Mouse (Mus musculus) ES-E14 (cell line): Measurements from ENCODE around the gene Zbtb20. TPM values are rescaled to one million over a fixed set of nuclear protein-coding genes. Genes with fewer than 3 reads are reported as not detected.

Experiments
- DNase-seq: peaks from one replicate; pipeline ENCODE4 v3.0.0-alpha.2; 2013; ENCODE audit warnings: low read depth, low spot score
- H3K27ac ChIP-seq: 2 replicates; pipeline ENCODE4 v1.5.1; 2012; ENCODE audit warnings: low read depth, mild to moderate bottlenecking, low read length, moderate library complexity, mixed read lengths; ENCODE audit not compliant: poor library complexity, insufficient read depth, severe bottlenecking
- H3K36me3 ChIP-seq: 2 replicates; pipeline ENCODE4 v1.6.1; 2012; ENCODE audit warnings: mild to moderate bottlenecking, low read length, moderate library complexity, mixed read lengths; ENCODE audit not compliant: control insufficient read depth, poor library complexity, insufficient read depth, severe bottlenecking
- H3K4me1 ChIP-seq, 2 experiments: fragments of 150-350 bp in 1 of 2; sonication (generic) in 1 of 2; 2 replicates each; pipeline ENCODE4 v1.6.1; 2012; ENCODE audit warnings: low read length in 2 of 2, mild to moderate bottlenecking in 1 of 2, mixed read lengths in 1 of 2; ENCODE audit not compliant: control insufficient read depth in 2 of 2, insufficient read depth in 2 of 2, poor library complexity in 1 of 2
- H3K4me3 ChIP-seq, 2 experiments: fragments of 150-350 bp in 1 of 2; sonication (generic) in 1 of 2; 2 replicates each; pipeline ENCODE4 v1.5.1; 2012; ENCODE audit warnings: low read length in 2 of 2, low read depth in 1 of 2, mild to moderate bottlenecking in 1 of 2, mixed read lengths in 1 of 2; ENCODE audit not compliant: insufficient read depth in 1 of 2, poor library complexity in 1 of 2, severe bottlenecking in 1 of 2
- H3K9ac ChIP-seq: 2 replicates; pipeline ENCODE4 v1.6.1; 2012; ENCODE audit warnings: low read depth, mild to moderate bottlenecking, low read length, mixed read lengths; ENCODE audit not compliant: poor library complexity, insufficient read depth, severe bottlenecking
- H3K9me3 ChIP-seq: fragments of 150-350 bp; sonication (generic); 2 replicates; pipeline ENCODE4 v1.6.1; 2012; ENCODE audit warnings: low read depth, mild to moderate bottlenecking, low read length; ENCODE audit not compliant: control insufficient read depth, insufficient read depth
- CHD2 ChIP-seq: IDR thresholded peaks from 2 replicates; pipeline ENCODE4 v1.6.1; 2014; ENCODE audit warnings: mild to moderate bottlenecking, low read depth, low read length, inconsistent platforms
- HCFC1 ChIP-seq: IDR thresholded peaks from 2 replicates; pipeline ENCODE4 v1.6.1; 2012; ENCODE audit warnings: low read length, inconsistent platforms, borderline replicate concordance; ENCODE audit not compliant: insufficient read depth
- MAFK ChIP-seq: IDR thresholded peaks from 2 replicates; pipeline ENCODE4 v1.6.1; 2014; ENCODE audit warnings: mild to moderate bottlenecking, low read depth, low read length, inconsistent platforms; ENCODE audit not compliant: insufficient read depth
- ZC3H11A ChIP-seq: IDR thresholded peaks from 2 replicates; pipeline ENCODE4 v1.6.1; 2012; ENCODE audit warnings: low read depth, mild to moderate bottlenecking, inconsistent platforms, low read length, borderline replicate concordance
- ZNF384 ChIP-seq: IDR thresholded peaks from 2 replicates; pipeline ENCODE4 v1.6.1; 2012; ENCODE audit warnings: low read depth, low read length, inconsistent platforms
- in situ Hi-C, 2 experiments: fragments of 600-800 bp; cut with MboI; formaldehyde crosslinking; loops; one replicate each; pipeline ENCODE4 v1.15.1; 2025; ENCODE audit warnings: low sequenced_read_pairs in 2 of 2, inconsistent platforms in 1 of 2; ENCODE audit not compliant: unreplicated experiment in 2 of 2
- total RNA-seq: library from RNA; depleted of rRNA; stranded (reverse); fragments of 300-350 nt; gene quantifications from 2 replicates; pipeline ENCODE4 v1.2.3, GENCODE M21; 2012

Gene Zbtb20
- total RNA-seq, 1 experiment, result 4.0 TPM

GRCm38 (mm10) chr16:43217336-43218006, 341.8 kb downstream of the Zbtb20 start:
- H3K4me1 ChIP-seq, result no peaks in the 10 kb centered on the region
- no peak overlapping the region for H3K4me3 ChIP-seq
- in situ Hi-C loops, result no loop called here
- no peak overlapping the region for H3K9ac ChIP-seq
- TF ChIP-seq ZC3H11A (no peak), MAFK (no peak), HCFC1 (no peak), ZNF384 (no peak), CHD2 (no peak)
- no peaks in the 10 kb centered on the region for H3K9me3 ChIP-seq
- H3K27ac ChIP-seq, result no peak overlapping the region
- no peak for DNase-seq
- H3K36me3 ChIP-seq, result no peaks in the 10 kb centered on the region

GRCm38 (mm10) chr16:43219367-43219766, 343.7 kb downstream of the Zbtb20 start:
- Histone ChIP-seq H3K4me3 (no peak overlapping the region), H3K36me3 (no peaks in the 10 kb centered on the region), H3K27ac (no peak overlapping the region), H3K9me3 (no peaks in the 10 kb centered on the region), H3K9ac (no peak overlapping the region), H3K4me1 (no peaks in the 10 kb centered on the region)
- in situ Hi-C loops, result no loop called here
- no peak for DNase-seq
- TF ChIP-seq ZNF384 (no peak), CHD2 (no peak), ZC3H11A (no peak), MAFK (no peak), HCFC1 (no peak)

- Histone ChIP-seq H3K4me3 (no peak overlapping the region), H3K9ac (no peak overlapping the region), H3K4me1 (no peaks in the 10 kb centered on the region), H3K9me3 (no peaks in the 10 kb centered on the region), H3K36me3 (no peaks in the 10 kb centered on the region), H3K27ac (no peak overlapping the region)
- no peak for DNase-seq
- no peak for TF ChIP-seq ZC3H11A
- TF ChIP-seq ZNF384, result no peak
- in situ Hi-C loops, result no loop called here
Observed at GRCm38 (mm10) chr16:43221313-43221712, 345.6 kb downstream of the Zbtb20 start.

GRCm38 (mm10) chr16:43230253-43230652, 354.6 kb downstream of the Zbtb20 start:
- H3K36me3 ChIP-seq, result no peaks in the 10 kb centered on the region
- TF ChIP-seq ZC3H11A, result no peak
- no peak for TF ChIP-seq CHD2
- TF ChIP-seq ZNF384, result no peak
- TF ChIP-seq MAFK, result no peak
- no peak for TF ChIP-seq HCFC1
- in situ Hi-C loops, result no loop called here

GRCm38 (mm10) chr16:43234249-43234648, 358.6 kb downstream of the Zbtb20 start:
- Histone ChIP-seq H3K9ac (no peak overlapping the region), H3K4me1 (no peaks in the 10 kb centered on the region), H3K4me3 (no peak overlapping the region), H3K27ac (no peak overlapping the region), H3K36me3 (no peaks in the 10 kb centered on the region), H3K9me3 (no peaks in the 10 kb centered on the region)
- DNase-seq, result no peak
- TF ChIP-seq HCFC1 (no peak), ZC3H11A (no peak), ZNF384 (no peak)
- in situ Hi-C loops, result no loop called here

More at GRCm38 (mm10) chr16:43230253-43230652, 354.6 kb downstream of the Zbtb20 start:
- no peaks in the 10 kb centered on the region for H3K4me1 ChIP-seq
- H3K27ac ChIP-seq, result no peak overlapping the region
- no peak for DNase-seq
- no peaks in the 10 kb centered on the region for H3K9me3 ChIP-seq
- no peak overlapping the region for H3K9ac ChIP-seq
- H3K4me3 ChIP-seq, result no peak overlapping the region
